Mouse (Mus musculus) kidney, embryonic 16.5 days (tissue): ENCODE measurements around the gene Slc16a7. TPM values are rescaled to one million over a fixed set of nuclear protein-coding genes. Genes with fewer than 3 reads are reported as not detected.

Experiments used
- ATAC-seq: fragments of 200-750 bp; cut with Nextera tagmentation; 2 replicates; pipeline ENCODE4 v1.8.0; 2017; ENCODE audit warnings: moderate TSS enrichment; ENCODE audit not compliant: low FRiP score, low TSS enrichment
- H3K27ac ChIP-seq: fragments of 300-500 bp; sonication (generic); 2 replicates; pipeline ENCODE4 v1.5.1; 2014; ENCODE audit warnings: low read length
- H3K27me3 ChIP-seq: fragments of 300-500 bp; sonication (generic); 2 replicates; pipeline ENCODE4 v1.6.1; 2014; ENCODE audit warnings: low read length, control low read depth, mixed read lengths; ENCODE audit not compliant: insufficient read depth
- H3K36me3 ChIP-seq: fragments of 300-500 bp; sonication (generic); 2 replicates; pipeline ENCODE4 v1.6.1; 2014; ENCODE audit warnings: low read length, control low read depth, mixed read lengths; ENCODE audit not compliant: insufficient read depth
- H3K4me1 ChIP-seq: fragments of 300-500 bp; sonication (generic); 2 replicates; pipeline ENCODE4 v1.6.1; 2014; ENCODE audit warnings: low read length, control low read depth, mixed read lengths; ENCODE audit not compliant: insufficient read depth
- H3K4me2 ChIP-seq: fragments of 300-500 bp; sonication (generic); replicated peaks from 2 replicates; pipeline ENCODE4 v1.6.1; 2014; ENCODE audit warnings: low read depth, low read length
- H3K4me3 ChIP-seq: fragments of 300-500 bp; sonication (generic); 2 replicates; pipeline ENCODE4 v1.5.1; 2014; ENCODE audit warnings: mild to moderate bottlenecking, low read length
- H3K9ac ChIP-seq: fragments of 300-500 bp; sonication (generic); replicated peaks from 2 replicates; pipeline ENCODE4 v1.6.1; 2014; ENCODE audit warnings: low read length
- H3K9me3 ChIP-seq: fragments of 300-500 bp; sonication (generic); 2 replicates; pipeline ENCODE4 v1.6.1; 2016; ENCODE audit warnings: low read length, control low read depth
- WGBS: fragments of 180-500 bp; shearing (Covaris S2); extraction: QIAGEN DNeasy Blood & Tissue Kit; methylation state at CpG from one replicate; pipeline ENCODE4 v1.1.7; 2014; 5-methylcytosine and 5-hydroxymethylcytosine counted together
- polyA plus RNA-seq: library from polyadenylated mRNA; unstranded; fragments of >200 nt; fragmentation: Nextera tagmentation; extraction: Ambion mirVana; gene quantifications from 2 replicates; pipeline ENCODE4 v1.2.1, GENCODE M21; 2015

The Slc16a7 gene
- polyA plus RNA-seq, 1 experiment from 2014 or later, result 9.7 TPM

GRCm38 (mm10) chr10:125171154-125171553, 218.1 kb downstream of the Slc16a7 start:
- Histone ChIP-seq H3K4me2 (no peak overlapping the region), H3K9me3 (no peaks in the 10 kb centered on the region), H3K27me3 (no peaks in the 10 kb centered on the region), H3K27ac (no peak overlapping the region), H3K4me3 (no peak overlapping the region), H3K4me1 (no peaks in the 10 kb centered on the region), H3K36me3 (no peaks in the 10 kb centered on the region), H3K9ac (no peak overlapping the region)
- 84% methylated on average over 6 of the region's 6 CpGs for WGBS
- no peak for ATAC-seq
